Mouse (Mus musculus) hindbrain, embryonic 13.5 days (tissue): ENCODE results near the gene Gng3. TPM values are rescaled to one million over a fixed set of nuclear protein-coding genes. Genes with fewer than 3 reads are reported as not detected.
"Not testable (repeated sequence)": the region's sequence is repeated elsewhere in the genome, so short reads cannot be mapped to it uniquely, and the experiment has no call there.

Experiments used
- ATAC-seq: fragments of 200-750 bp; cut with Nextera tagmentation; 2 replicates; pipeline ENCODE4 v1.8.0; 2017; ENCODE audit warnings: moderate TSS enrichment; ENCODE audit not compliant: low FRiP score
- H3K27ac ChIP-seq: fragments of 300-500 bp; sonication (generic); 2 replicates; pipeline ENCODE4 v1.5.1; 2015; ENCODE audit warnings: inconsistent platforms, mild to moderate bottlenecking, moderate library complexity
- H3K27me3 ChIP-seq: fragments of 300-500 bp; sonication (generic); 2 replicates; pipeline ENCODE4 v1.6.1; 2015; ENCODE audit warnings: mild to moderate bottlenecking, inconsistent platforms
- H3K36me3 ChIP-seq: fragments of 300-500 bp; sonication (generic); 2 replicates; pipeline ENCODE4 v1.6.1; 2015; ENCODE audit warnings: mild to moderate bottlenecking, inconsistent platforms
- H3K4me1 ChIP-seq: fragments of 300-500 bp; sonication (generic); replicated peaks from 2 replicates; pipeline ENCODE4 v1.6.1; 2015; ENCODE audit warnings: inconsistent platforms
- H3K4me2 ChIP-seq: fragments of 300-500 bp; sonication (generic); 2 replicates; pipeline ENCODE4 v1.6.1; 2015; ENCODE audit warnings: inconsistent platforms, mild to moderate bottlenecking, moderate library complexity
- H3K4me3 ChIP-seq: fragments of 300-500 bp; sonication (generic); 2 replicates; pipeline ENCODE4 v1.5.1; 2015; ENCODE audit warnings: mild to moderate bottlenecking, inconsistent platforms
- H3K9ac ChIP-seq: fragments of 300-500 bp; sonication (generic); 2 replicates; pipeline ENCODE4 v1.6.1; 2015; ENCODE audit warnings: mild to moderate bottlenecking, inconsistent platforms
- H3K9me3 ChIP-seq: fragments of 300-500 bp; sonication (generic); 2 replicates; pipeline ENCODE4 v1.6.1; 2016; ENCODE audit warnings: inconsistent platforms
- WGBS: fragments of 180-500 bp; shearing (Covaris S2); methylation state at CpG from one replicate; pipeline ENCODE4 v1.1.7; 2015; 5-methylcytosine and 5-hydroxymethylcytosine counted together
- polyA plus RNA-seq: library from polyadenylated mRNA; unstranded; fragments of >200 nt; fragmentation: Nextera tagmentation; extraction: Ambion mirVana; gene quantifications from 2 replicates; pipeline ENCODE4 v1.2.1, GENCODE M21; 2015

Gng3 gene
- polyA plus RNA-seq, 1 experiment from 2014 or later: 346 TPM

- peak overlapping the region; percentile 74 for H3K4me3 ChIP-seq
- no peaks in the 10 kb centered on the region for H3K27me3 ChIP-seq
- peaks cover 45% of the 10 kb centered on the region for H3K4me1 ChIP-seq
- peak; percentile 7; the same call in 1 of the 2 replicates for ATAC-seq
- 12% methylated on average over 29 of the region's 29 CpGs for WGBS
- H3K9ac ChIP-seq: peak overlapping the region; percentile 94
- H3K4me2 ChIP-seq: peak overlapping the region; percentile 81
- H3K36me3 ChIP-seq: peaks cover 30% of the 10 kb centered on the region
- peak overlapping the region; percentile 99 for H3K27ac ChIP-seq
- no peaks in the 10 kb centered on the region for H3K9me3 ChIP-seq
These were observed 1.2 kb upstream of the Gng3 start for GRCm38 (mm10) chr19:8839908-8840791.

- peaks cover 43% of the 10 kb centered on the region for H3K36me3 ChIP-seq
- peaks cover 45% of the 10 kb centered on the region for H3K4me1 ChIP-seq
- H3K9ac ChIP-seq: peak overlapping the region; percentile 94
- no peaks in the 10 kb centered on the region for H3K9me3 ChIP-seq
- no peaks in the 10 kb centered on the region for H3K27me3 ChIP-seq
- peak; percentile 18; the same call in 1 of the 2 replicates for ATAC-seq
- peak overlapping the region; percentile 81 for H3K4me2 ChIP-seq
- H3K27ac ChIP-seq: peak overlapping the region; percentile 99
- H3K4me3 ChIP-seq: peak overlapping the region; percentile 74
- WGBS: 11% methylated on average over 15 of the region's 15 CpGs
These were observed 808 bp downstream of the Gng3 start for GRCm38 (mm10) chr19:8838041-8838730.

GRCm38 (mm10) chr19:8837251-8837791 lies 1.7 kb downstream of the Gng3 start, which contains the start of gene Bscl2:
Bscl2 (plus strand) TSS chr19:8837467.
- peak within 1 kb of the TSS; percentile 81 for H3K4me2 ChIP-seq
- no peaks in the 10 kb centered on the region for H3K27me3 ChIP-seq
- WGBS: 1% methylated on average over 38 of the region's 38 CpGs
- peak within 1 kb of the TSS; percentile 94 for H3K9ac ChIP-seq
- peaks cover 43% of the 10 kb centered on the region for H3K36me3 ChIP-seq
- peaks cover 45% of the 10 kb centered on the region for H3K4me1 ChIP-seq
- peak within 1 kb of the TSS; percentile 74 for H3K4me3 ChIP-seq
- H3K9me3 ChIP-seq: no peaks in the 10 kb centered on the region
- ATAC-seq: peak; percentile 71
- peak within 1 kb of the TSS; percentile 99 for H3K27ac ChIP-seq

- H3K4me3 ChIP-seq: peak overlapping the region; percentile 74
- H3K27ac ChIP-seq: peak overlapping the region; percentile 99; the same call in 1 of the 2 replicates
- not testable (repeated sequence) for H3K9me3 ChIP-seq
These were observed 2.7 kb downstream of the Gng3 start for GRCm38 (mm10) chr19:8836327-8836726.

GRCm38 (mm10) chr19:8832971-8833370 lies 6.0 kb downstream of the Gng3 start:
- no peaks in the 10 kb centered on the region for H3K27me3 ChIP-seq
- H3K27ac ChIP-seq: no peak overlapping the region
- H3K9ac ChIP-seq: no peak overlapping the region
- ATAC-seq: no peak
- no peak overlapping the region for H3K4me2 ChIP-seq
- no peaks in the 10 kb centered on the region for H3K9me3 ChIP-seq
- peaks cover 10% of the 10 kb centered on the region for H3K4me1 ChIP-seq
- H3K4me3 ChIP-seq: no peak overlapping the region
- peaks cover 83% of the 10 kb centered on the region for H3K36me3 ChIP-seq
- 92% methylated on average over 4 of the region's 4 CpGs for WGBS

More at GRCm38 (mm10) chr19:8836327-8836726, 2.7 kb downstream of the Gng3 start:
- not testable (repeated sequence) for H3K9ac ChIP-seq, H3K27me3 ChIP-seq, ATAC-seq
- Histone ChIP-seq H3K36me3 (peaks cover 50% of the 10 kb centered on the region), H3K4me2 (peak overlapping the region; percentile 81), H3K4me1 (peaks cover 42% of the 10 kb centered on the region)
- 97% methylated on average over 10 of the region's 10 CpGs for WGBS

GRCm38 (mm10) chr19:8831262-8831661 lies 7.7 kb downstream of the Gng3 start:
- WGBS: 81% methylated on average over 11 of the region's 11 CpGs
- Histone ChIP-seq H3K4me3 (no peak overlapping the region), H3K4me2 (no peak overlapping the region), H3K9me3 (no peaks in the 10 kb centered on the region), H3K27ac (no peak overlapping the region), H3K27me3 (no peaks in the 10 kb centered on the region), H3K4me1 (peaks cover 2% of the 10 kb centered on the region; the same call in 1 of the 2 replicates), H3K36me3 (peaks cover 99% of the 10 kb centered on the region), H3K9ac (no peak overlapping the region)
- ATAC-seq: no peak

GRCm38 (mm10) chr19:8830664-8831063 lies 8.3 kb downstream of the Gng3 start:
- H3K9me3 ChIP-seq: no peaks in the 10 kb centered on the region
- no peaks in the 10 kb centered on the region for H3K27me3 ChIP-seq
- no peak overlapping the region for H3K4me2 ChIP-seq
- H3K9ac ChIP-seq: no peak overlapping the region
- H3K4me1 ChIP-seq: no peaks in the 10 kb centered on the region
- ATAC-seq: no peak
- H3K36me3 ChIP-seq: peaks cover 100% of the 10 kb centered on the region
- no peak overlapping the region for H3K27ac ChIP-seq
- 89% methylated on average over 8 of the region's 8 CpGs for WGBS
- H3K4me3 ChIP-seq: no peak overlapping the region

- H3K27me3 ChIP-seq: no peaks in the 10 kb centered on the region
- WGBS: 90% methylated on average over 8 of the region's 8 CpGs
- no peak for ATAC-seq
These were observed 9.3 kb downstream of the Gng3 start, which contains the start of gene AC129217.1 for GRCm38 (mm10) chr19:8829660-8830059. AC129217.1 (plus strand) TSS chr19:8829773.

GRCm38 (mm10) chr19:8822696-8823095 lies 16.3 kb downstream of the Gng3 start:
- peaks cover 49% of the 10 kb centered on the region for H3K36me3 ChIP-seq
- H3K27ac ChIP-seq: no peak overlapping the region
- H3K4me1 ChIP-seq: peaks cover 33% of the 10 kb centered on the region
- peak overlapping the region; percentile 99 for H3K9ac ChIP-seq
- WGBS: 59% methylated on average over 8 of the region's 8 CpGs
- H3K27me3 ChIP-seq: no peaks in the 10 kb centered on the region
- no peaks in the 10 kb centered on the region for H3K9me3 ChIP-seq
- ATAC-seq: no peak
- peak overlapping the region; percentile 96 for H3K4me2 ChIP-seq
- peak overlapping the region; percentile 99 for H3K4me3 ChIP-seq

More at GRCm38 (mm10) chr19:8829660-8830059, 9.3 kb downstream of the Gng3 start, which contains the start of gene AC129217.1:
- H3K4me3 ChIP-seq: no peak within 1 kb of the TSS
- no peak within 1 kb of the TSS for H3K27ac ChIP-seq
- no peak within 1 kb of the TSS for H3K4me2 ChIP-seq
- no peak within 1 kb of the TSS for H3K9ac ChIP-seq
- H3K4me1 ChIP-seq: no peaks in the 10 kb centered on the region
- H3K9me3 ChIP-seq: no peaks in the 10 kb centered on the region
- H3K36me3 ChIP-seq: peaks cover 98% of the 10 kb centered on the region

GRCm38 (mm10) chr19:8821146-8821545 lies 17.8 kb downstream of the Gng3 start:
- no peaks in the 10 kb centered on the region for H3K27me3 ChIP-seq
- H3K4me1 ChIP-seq: peaks cover 47% of the 10 kb centered on the region
- peaks cover 33% of the 10 kb centered on the region for H3K36me3 ChIP-seq
- H3K4me2 ChIP-seq: peak overlapping the region; percentile 96
- H3K27ac ChIP-seq: no peak overlapping the region; the same call in 1 of the 2 replicates
- peak overlapping the region; percentile 99 for H3K4me3 ChIP-seq
- H3K9me3 ChIP-seq: no peaks in the 10 kb centered on the region
- no peak for ATAC-seq
- 2% methylated on average over 7 of the region's 7 CpGs for WGBS
- peak overlapping the region; percentile 99 for H3K9ac ChIP-seq

GRCm38 (mm10) chr19:8820424-8820956 lies 18.5 kb downstream of the Gng3 start:
- under 1% methylated on average over 48 of the region's 48 CpGs for WGBS
- Histone ChIP-seq H3K27ac (peak overlapping the region; percentile 99), H3K9me3 (no peaks in the 10 kb centered on the region), H3K27me3 (no peaks in the 10 kb centered on the region), H3K4me1 (peaks cover 53% of the 10 kb centered on the region), H3K4me3 (peak overlapping the region; percentile 99), H3K36me3 (peaks cover 31% of the 10 kb centered on the region), H3K9ac (peak overlapping the region; percentile 99), H3K4me2 (peak overlapping the region; percentile 96)
- ATAC-seq: peak; percentile 41
